Mouse (Mus musculus) effector memory CD4-positive, alpha-beta T cell, adult 7 months (primary cell): ENCODE results near the gene Gm15056. TPM values are rescaled to one million over a fixed set of nuclear protein-coding genes. Genes with fewer than 3 reads are reported as not detected.

Source experiments
- polyA plus RNA-seq: library from polyadenylated mRNA; unstranded; fragments of 100-300 nt; shearing (Covaris generic); gene quantifications from one replicate; pipeline ENCODE4 v1.2.1, GENCODE M21; 2017

Gm15056 gene
- polyA plus RNA-seq, result not detected

GRCm38 (mm10) chr8:20902527-20902926 lies at the start of gene Gm15056:
TSS of gene Gm15056 (minus strand) at chr8:20902627.

GRCm38 (mm10) chr8:20944610-20945009 lies 42.2 kb upstream of the Gm15056 start, which contains the start of gene AY761185:
TSS of gene AY761185 (minus strand) at chr8:20944710.

GRCm38 (mm10) chr8:20921971-20922370 lies 19.5 kb upstream of the Gm15056 start, which contains the start of gene Gm6040:
TSS of gene Gm6040 (minus strand) at chr8:20922071.

GRCm38 (mm10) chr8:20892369-20892768 lies 10.1 kb downstream of the Gm15056 start, which contains the start of gene Defb33:
TSS of gene Defb33 (plus strand) at chr8:20892669.

Other genes starting within 250 kb of the Gm15056 start
- gene Defb33, start 10.0 kb downstream of the Gm15056 start, polyA plus RNA-seq, result not detected
- not detected for gene Gm6040, start 19.4 kb upstream of the Gm15056 start, polyA plus RNA-seq
- not detected for gene AY761185, start 42.1 kb upstream of the Gm15056 start, polyA plus RNA-seq
- not detected for gene Defa21, start 122.9 kb upstream of the Gm15056 start, polyA plus RNA-seq
- not detected for gene Defa23, start 152.4 kb upstream of the Gm15056 start, polyA plus RNA-seq
- gene Defa35, start 162.4 kb upstream of the Gm15056 start, polyA plus RNA-seq, result not detected
- not detected for gene Defa25, start 181.8 kb upstream of the Gm15056 start, polyA plus RNA-seq
- not detected for gene Gm14851, start 193.4 kb upstream of the Gm15056 start, polyA plus RNA-seq
- gene Defa30, start 232.0 kb upstream of the Gm15056 start, polyA plus RNA-seq, result not detected